Mouse (Mus musculus): ENCODE measurements at regions not wholly inside any gene's neighbourhood (a gene's known extent, or its start where the extent isn't known, plus 50 kb on each side); places are given as distances from the start of the nearest gene placed in this dataset.

DNA sequence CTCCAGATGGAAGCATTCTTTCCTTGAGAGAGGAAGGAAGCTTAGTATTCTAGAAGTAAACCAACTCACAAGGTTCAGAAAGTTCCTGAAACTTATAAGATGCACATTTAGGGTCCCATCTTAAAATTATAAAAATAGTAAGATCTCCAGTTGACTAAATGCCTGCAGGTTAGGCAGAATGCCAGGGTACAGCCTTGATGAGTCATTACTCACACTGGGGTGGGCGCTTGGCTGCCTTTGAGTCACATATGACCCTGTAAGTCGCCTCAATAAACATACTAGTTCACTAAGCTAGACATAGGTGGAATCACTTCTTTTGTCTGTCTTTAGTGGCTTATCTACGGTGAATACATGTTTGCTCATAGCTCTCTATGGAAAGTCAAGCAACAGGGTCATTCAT, 87.9 kb upstream of the Vangl1 start:
- Histone ChIP-seq H3K4me3 (no peak overlapping the region), H3K27ac (no peak overlapping the region)
- DNase-seq (ENCODE audit: low spot score in 2 of 2) = no peak
- TF ChIP-seq CTCF (conservative IDR thresholded peaks at IDR 0.05) = no peak

GRCm38 (mm10) chr3:102281983-102282382, 77.5 kb upstream of the Vangl1 start:
- H3K27ac ChIP-seq = no peak overlapping the region
- TF ChIP-seq CTCF (conservative IDR thresholded peaks at IDR 0.05) = no peak
- no peak overlapping the region for H3K4me3 ChIP-seq
- DNase-seq (ENCODE audit: low spot score in 2 of 2) = no peak

- no peak overlapping the region for H3K4me3 ChIP-seq
- DNase-seq (ENCODE audit: low spot score in 2 of 2) = no peak
- no peak overlapping the region for H3K27ac ChIP-seq
- TF ChIP-seq CTCF (conservative IDR thresholded peaks at IDR 0.05) = no peak
Observed at GRCm38 (mm10) chr3:102276758-102277157, 72.3 kb upstream of the Vangl1 start.

DNA sequence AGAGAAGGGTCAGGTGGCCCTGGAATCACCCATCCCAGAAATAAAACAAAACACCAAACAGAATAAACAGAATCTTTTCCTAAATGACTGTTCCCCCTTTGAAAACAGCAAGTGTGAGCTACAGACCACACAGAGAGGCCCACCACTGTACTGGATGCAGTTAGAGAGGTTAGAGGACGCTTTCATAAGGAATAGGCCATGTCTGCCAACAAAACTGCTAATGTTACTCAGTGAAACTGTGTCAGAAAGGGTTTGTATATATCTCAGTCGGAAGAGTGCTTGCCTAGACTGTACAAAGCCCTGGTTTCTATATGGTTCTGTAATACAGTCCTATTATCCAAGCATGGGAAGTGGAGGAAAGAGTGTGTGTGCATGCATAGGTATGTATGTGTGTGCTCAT, 71.8 kb upstream of the Vangl1 start:
- TF ChIP-seq CTCF (conservative IDR thresholded peaks at IDR 0.05) = no peak
- DNase-seq (ENCODE audit: low spot score in 2 of 2) = no peak
- Histone ChIP-seq H3K4me3 (no peak overlapping the region), H3K27ac (no peak overlapping the region)

- TF ChIP-seq CTCF (conservative IDR thresholded peaks at IDR 0.05) = no peak
- Histone ChIP-seq H3K4me3 (no peak overlapping the region), H3K27ac (no peak overlapping the region)
- DNase-seq (ENCODE audit: low spot score in 2 of 2) = no peak
Observed at GRCm38 (mm10) chr3:102275256-102276022, 70.9 kb upstream of the Vangl1 start.

DNA sequence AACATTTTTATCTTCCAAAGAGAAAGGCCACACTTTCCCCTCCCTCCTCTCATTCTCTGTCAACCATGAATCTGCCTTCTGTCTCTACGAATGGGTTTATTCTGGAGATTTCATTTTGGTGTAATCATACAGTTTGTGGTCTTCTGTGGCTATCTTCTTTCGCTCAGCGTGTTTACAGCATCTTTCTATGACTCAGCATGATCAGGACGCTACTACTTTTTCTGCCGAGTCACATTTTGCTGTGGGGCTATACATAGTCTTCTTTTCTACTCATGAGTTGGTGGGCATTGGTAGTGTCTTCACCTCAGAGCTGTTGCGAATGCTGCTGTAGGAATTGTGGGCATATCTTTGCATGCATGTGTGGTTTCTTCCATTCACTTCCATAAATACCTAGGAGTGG, 66.3 kb upstream of the Vangl1 start:
- Histone ChIP-seq H3K4me3 (no peak overlapping the region), H3K27ac (no peak overlapping the region)
- DNase-seq (ENCODE audit: low spot score in 2 of 2) = no peak
- no peak for TF ChIP-seq CTCF (conservative IDR thresholded peaks at IDR 0.05)

GRCm38 (mm10) chr3:102270257-102270656, 65.8 kb upstream of the Vangl1 start:
- no peak for DNase-seq (ENCODE audit: low spot score in 2 of 2)
- Histone ChIP-seq H3K4me3 (no peak overlapping the region), H3K27ac (no peak overlapping the region)
- TF ChIP-seq CTCF (conservative IDR thresholded peaks at IDR 0.05) = no peak

DNA sequence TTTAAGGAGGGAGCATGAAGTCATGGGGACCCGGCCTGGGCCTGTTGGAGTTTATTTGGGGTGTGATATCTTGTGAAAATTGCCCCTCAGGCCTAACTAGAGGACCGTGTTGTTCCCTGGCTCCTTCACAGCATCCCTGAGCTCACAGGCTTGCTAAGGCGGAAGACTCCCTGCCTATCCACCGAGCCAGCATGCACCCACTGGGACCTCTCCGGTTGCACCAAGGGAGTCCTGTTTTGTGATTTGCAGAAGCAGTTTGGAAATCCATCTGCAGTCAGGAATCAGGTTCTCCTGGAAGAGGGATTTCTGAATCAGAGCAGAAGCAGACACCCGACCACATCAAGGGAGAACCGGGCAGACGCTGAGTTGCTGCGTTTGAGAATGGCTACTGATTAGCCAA, 61.6 kb upstream of the Vangl1 start:
- DNase-seq (ENCODE audit: low spot score in 2 of 2) = no peak
- Histone ChIP-seq H3K4me3 (no peak overlapping the region), H3K27ac (no peak overlapping the region; the same call in 1 of the 2 replicates)
- TF ChIP-seq CTCF (conservative IDR thresholded peaks at IDR 0.05) = no peak

- Histone ChIP-seq H3K27ac (no peak overlapping the region), H3K4me3 (no peak overlapping the region)
- no peak for DNase-seq (ENCODE audit: low spot score in 2 of 2)
- no peak for TF ChIP-seq CTCF (conservative IDR thresholded peaks at IDR 0.05)
Observed at GRCm38 (mm10) chr3:102265146-102265545, 60.7 kb upstream of the Vangl1 start.

DNA sequence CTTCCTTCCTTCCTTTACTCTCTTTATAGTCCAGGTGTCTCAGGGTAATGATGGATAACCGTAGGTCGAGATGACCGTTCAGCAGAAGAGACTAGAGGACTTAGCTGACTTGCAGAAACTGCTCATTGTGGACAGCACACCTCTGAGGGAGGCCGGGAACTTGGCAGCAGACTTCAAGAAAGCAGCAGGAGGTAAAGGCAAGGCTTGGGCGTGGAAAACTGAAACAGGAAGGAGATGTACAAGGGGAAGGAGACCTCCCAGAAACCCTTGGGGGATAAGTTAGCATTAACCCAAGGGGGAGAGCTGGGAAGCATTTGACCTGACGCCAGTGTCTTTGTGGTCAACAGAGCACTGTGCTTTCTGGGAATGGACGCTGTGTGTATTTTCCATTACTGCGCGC, 58.8 kb upstream of the Vangl1 start:
- Histone ChIP-seq H3K27ac (peak overlapping the region; percentile 36; the same call in 1 of the 2 replicates), H3K4me3 (peak overlapping the region; percentile 8; the same call in 1 of the 2 replicates)
- TF ChIP-seq CTCF (conservative IDR thresholded peaks at IDR 0.05) = no peak

DNA sequence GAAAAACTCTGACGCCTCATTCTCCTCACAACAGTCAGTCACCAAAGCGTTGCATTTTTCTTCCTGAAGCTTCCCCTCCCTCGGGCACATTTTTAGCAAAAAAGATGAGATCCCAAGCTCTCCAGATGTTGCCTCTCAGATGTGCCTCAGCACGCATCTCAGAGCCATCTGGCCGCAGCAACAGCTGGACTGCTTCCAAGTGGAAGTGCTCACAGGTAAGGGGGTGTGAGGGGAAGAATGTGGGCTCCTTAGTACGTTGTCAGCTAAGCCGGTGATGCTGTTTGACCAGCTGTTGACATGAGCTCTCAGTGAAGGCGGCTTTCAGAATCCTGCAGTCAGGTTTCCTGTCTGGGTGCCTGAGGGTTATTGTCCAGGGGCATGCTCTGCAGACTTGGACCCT, 58.2 kb upstream of the Vangl1 start:
- Histone ChIP-seq H3K27ac (peak overlapping the region; percentile 83), H3K4me3 (peak overlapping the region; percentile 18; the same call in 1 of the 2 replicates)
- DNase-seq (ENCODE audit: low spot score in 2 of 2) = no peak
- no peak for TF ChIP-seq CTCF (conservative IDR thresholded peaks at IDR 0.05)

More for the DNA sequence above, 58.8 kb upstream of the Vangl1 start:
- DNase-seq (ENCODE audit: low spot score in 2 of 2) = no peak

DNA sequence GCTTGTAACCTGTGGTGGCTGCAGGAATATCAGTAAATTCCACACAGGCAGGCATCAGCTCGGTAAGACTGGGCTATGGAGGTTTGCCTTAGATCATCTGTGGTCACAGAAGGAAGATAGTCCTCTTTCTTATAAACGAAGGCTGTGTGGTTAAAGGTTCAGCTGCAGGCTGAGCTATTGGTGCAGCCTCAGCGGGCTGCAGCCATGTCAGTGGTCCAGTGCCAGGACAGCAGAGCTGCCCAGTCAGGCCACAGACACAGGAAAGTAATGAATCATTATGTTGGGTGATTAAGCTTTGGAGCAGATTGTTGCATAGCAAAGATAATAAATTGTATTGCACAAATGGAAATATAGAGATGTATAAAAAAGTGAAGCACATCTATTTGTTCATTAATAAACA, 57.0 kb upstream of the Vangl1 start:
- H3K27ac ChIP-seq = peak overlapping the region; percentile 83
- DNase-seq (ENCODE audit: low spot score in 2 of 2) = no peak
- TF ChIP-seq CTCF (conservative IDR thresholded peaks at IDR 0.05) = no peak
- H3K4me3 ChIP-seq = no peak overlapping the region

Data from layer of hippocampus, adult 2 months (tissue).